Mouse (Mus musculus): ENCODE measurements around the gene Hnrnph2. TPM values are rescaled to one million over a fixed set of nuclear protein-coding genes. Genes with fewer than 3 reads are reported as not detected.

Hnrnph2 gene
- polyA plus RNA-seq, 1 experiment from 2014 or later, result 174 TPM

DNA sequence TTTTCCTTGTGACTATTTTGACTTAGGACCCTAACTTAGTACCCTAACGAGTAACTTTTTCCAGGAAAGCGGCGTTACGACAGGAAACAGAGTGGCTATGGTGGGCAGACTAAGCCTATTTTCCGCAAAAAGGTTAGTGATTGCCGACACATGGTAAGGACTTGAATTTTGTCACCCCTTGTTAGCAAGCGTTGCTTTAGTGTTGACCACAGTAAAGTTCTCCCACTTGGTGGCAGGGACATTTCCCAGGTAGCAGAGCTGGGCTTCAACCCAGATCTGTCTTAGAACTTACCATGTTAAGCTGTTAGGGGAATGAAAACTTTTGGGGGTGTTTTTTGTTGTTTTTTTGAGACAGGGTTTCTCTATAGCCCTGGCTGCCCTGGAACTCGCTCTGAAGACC is 14.5 kb upstream of the Hnrnph2 start:
- Histone ChIP-seq H3K4me1 (peaks cover 14% of the 10 kb centered on the region), H3K36me3 (peaks cover 6% of the 10 kb centered on the region; the same call in 1 of the 2 replicates), H3K9ac (replicated peaks) (peak overlapping the region; percentile 57), H3K4me2 (replicated peaks) (peak overlapping the region; percentile 49), H3K4me3 (peak overlapping the region; percentile 50), H3K9me3 (no peaks in the 10 kb centered on the region), H3K27ac (replicated peaks) (no peak overlapping the region), H3K27me3 (no peaks in the 10 kb centered on the region)
- ATAC-seq (replicated peaks), result no peak
- WGBS, result 32% methylated on average over 8 of the region's 8 CpGs

DNA sequence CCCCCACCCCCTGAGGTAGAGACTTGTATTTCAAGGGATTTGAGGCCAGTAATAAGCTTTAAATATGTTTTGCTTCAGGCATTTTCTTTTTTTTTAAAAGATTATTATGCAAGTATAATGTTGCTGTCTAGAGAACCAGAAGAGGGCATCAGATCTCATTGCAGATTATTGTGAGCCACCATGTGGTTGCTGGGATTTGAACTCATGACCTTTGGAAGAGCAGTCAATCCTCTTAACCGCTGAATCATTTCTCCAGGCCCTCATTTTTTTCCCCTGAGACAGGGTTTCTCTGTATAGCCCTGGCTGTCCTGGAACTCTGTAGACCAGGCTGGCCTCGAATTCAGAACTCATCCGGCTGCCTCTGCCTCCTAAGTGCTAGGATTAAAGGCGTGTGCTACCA is 12.7 kb upstream of the Hnrnph2 start:
- Histone ChIP-seq H3K9ac (replicated peaks) (no peak overlapping the region), H3K4me3 (no peak overlapping the region), H3K27ac (replicated peaks) (no peak overlapping the region), H3K4me2 (replicated peaks) (no peak overlapping the region), H3K27me3 (no peaks in the 10 kb centered on the region), H3K9me3 (no peaks in the 10 kb centered on the region), H3K4me1 (peaks cover 14% of the 10 kb centered on the region), H3K36me3 (peaks cover 6% of the 10 kb centered on the region; the same call in 1 of the 2 replicates)
- no peak for ATAC-seq (replicated peaks)
- WGBS, result 87% methylated on average over 4 of the region's 4 CpGs

DNA sequence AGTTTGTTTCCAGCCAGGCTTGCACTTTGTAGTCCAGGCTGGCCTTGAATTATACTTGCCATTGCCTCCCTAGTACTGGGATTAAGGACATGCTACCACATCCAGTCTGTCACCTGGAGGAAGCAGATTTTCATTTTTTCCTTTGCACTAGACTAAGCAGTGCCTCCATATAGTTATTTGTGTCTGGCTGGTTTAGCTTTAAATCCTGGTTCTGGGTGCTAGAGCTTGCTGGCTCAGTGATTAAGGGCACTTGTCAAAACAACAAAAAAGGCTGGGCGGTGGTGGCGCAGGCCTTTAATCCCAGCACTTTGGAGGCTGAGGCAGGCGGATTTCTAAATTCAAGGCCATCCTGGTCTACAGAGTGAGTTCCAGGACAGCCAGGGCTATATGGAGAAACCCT is 12.0 kb upstream of the Hnrnph2 start:
- Histone ChIP-seq H3K36me3 (peaks cover 6% of the 10 kb centered on the region; the same call in 1 of the 2 replicates), H3K4me1 (peaks cover 14% of the 10 kb centered on the region), H3K9me3 (no peaks in the 10 kb centered on the region), H3K27me3 (no peaks in the 10 kb centered on the region), H3K27ac (replicated peaks) (no peak overlapping the region), H3K4me3 (no peak overlapping the region), H3K9ac (replicated peaks) (no peak overlapping the region), H3K4me2 (replicated peaks) (no peak overlapping the region)
- 82% methylated on average over 3 of the region's 3 CpGs for WGBS
- no peak for ATAC-seq (replicated peaks)

DNA sequence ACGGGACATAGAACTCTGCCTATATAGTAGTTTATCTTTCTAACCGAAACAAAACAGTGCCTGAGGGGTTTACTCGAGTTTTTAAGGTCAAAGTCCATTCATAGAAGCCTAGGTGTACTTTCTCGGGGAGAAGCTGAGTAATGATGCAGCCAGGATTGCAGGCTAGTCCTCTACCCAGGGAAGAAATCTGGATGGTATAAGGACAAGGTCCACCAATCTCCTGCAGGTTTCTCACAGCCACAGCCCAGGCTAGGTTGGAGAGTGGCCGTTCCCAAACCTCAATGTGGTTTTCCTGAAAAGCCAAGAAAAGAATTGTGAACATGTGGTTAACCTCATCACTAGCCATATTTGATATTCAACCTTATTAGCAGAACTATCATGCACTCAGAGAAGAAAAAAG is 11.1 kb upstream of the Hnrnph2 start:
- Histone ChIP-seq H3K27me3 (no peaks in the 10 kb centered on the region), H3K36me3 (peaks cover 6% of the 10 kb centered on the region; the same call in 1 of the 2 replicates), H3K4me1 (peaks cover 12% of the 10 kb centered on the region), H3K9me3 (no peaks in the 10 kb centered on the region), H3K4me3 (no peak overlapping the region), H3K27ac (replicated peaks) (no peak overlapping the region), H3K4me2 (replicated peaks) (no peak overlapping the region), H3K9ac (replicated peaks) (no peak overlapping the region)
- ATAC-seq (replicated peaks), result no peak
- 76% methylated on average over 5 of the region's 5 CpGs for WGBS

DNA sequence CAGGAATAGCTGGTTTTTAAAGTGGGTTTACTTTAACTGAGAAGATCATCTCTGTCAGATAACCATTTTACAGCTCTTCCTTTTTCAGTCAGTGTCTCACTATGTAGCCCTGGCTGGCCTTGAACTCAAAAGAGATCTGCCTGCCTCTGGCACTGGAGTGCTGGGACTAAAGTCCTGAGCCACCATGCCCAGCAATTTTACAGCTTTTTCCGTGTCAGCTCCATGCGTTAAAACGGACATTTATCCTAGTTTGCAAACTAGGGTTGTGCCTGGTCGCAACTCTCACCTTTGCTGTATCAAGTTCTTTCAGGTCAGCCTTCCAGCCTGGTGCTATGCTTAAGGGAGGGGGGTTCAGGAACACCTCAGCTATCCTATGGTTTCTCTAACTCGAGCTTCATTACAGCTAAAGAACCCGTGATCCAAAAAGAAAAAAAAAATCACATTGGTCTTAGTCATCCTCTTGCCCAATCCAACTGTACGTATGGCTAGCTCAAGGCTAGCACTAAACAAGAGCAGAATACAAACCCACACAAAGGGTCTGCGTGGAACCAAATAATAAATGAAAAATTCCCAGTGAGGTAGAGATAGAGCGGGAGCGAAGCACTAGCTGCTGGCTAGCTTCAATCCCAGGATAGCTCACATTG is 935 bp upstream of the Hnrnph2 start:
- ATAC-seq (replicated peaks), result no peak; the same call in 1 of the 2 replicates
- 31% methylated on average over 10 of the region's 10 CpGs for WGBS
- H3K27ac ChIP-seq (replicated peaks), result peak overlapping the region; percentile 80

DNA sequence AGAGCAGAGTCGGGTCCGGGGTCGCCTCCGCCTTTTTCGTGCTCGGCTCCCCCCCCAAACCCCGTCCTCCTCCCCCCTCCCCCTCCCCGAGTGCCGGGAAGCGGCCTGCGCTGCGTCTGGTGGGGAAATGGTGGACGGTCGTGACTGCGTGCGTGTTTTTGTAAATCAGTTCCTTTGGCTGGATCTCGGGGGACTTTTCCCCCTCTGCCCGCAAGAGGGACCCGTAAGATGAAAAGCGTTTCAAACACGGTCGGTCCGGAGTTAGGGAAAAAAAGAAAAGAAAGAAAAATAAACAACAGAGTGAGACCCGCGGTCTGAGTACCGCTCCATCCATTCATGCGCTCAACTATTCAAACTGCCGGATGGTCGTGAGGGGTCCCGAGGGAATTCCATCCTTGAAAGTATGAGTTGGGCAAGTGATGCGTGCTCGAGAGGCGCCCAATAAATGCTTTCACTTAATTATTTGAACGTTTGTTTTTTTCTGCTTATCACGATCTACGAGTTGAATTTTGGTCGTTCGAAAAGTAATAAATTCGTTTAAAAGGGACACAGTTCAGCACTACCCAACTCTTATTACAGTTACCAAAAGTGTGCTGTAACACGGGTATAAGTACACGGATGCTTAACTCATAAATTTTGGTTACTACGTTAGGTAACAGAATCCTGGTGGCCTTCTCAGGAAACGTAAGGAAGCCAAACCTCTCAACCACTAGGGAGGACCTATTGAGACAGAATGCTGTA is 571 bp downstream of the Hnrnph2 start:
- peak; percentile 83 for ATAC-seq (replicated peaks)
- WGBS, result 20% methylated on average over 37 of the region's 43 CpGs
- no peaks in the 10 kb centered on the region for H3K9me3 ChIP-seq
- no peaks in the 10 kb centered on the region for H3K36me3 ChIP-seq
- peak overlapping the region; percentile 95 for H3K27ac ChIP-seq (replicated peaks)
- peak overlapping the region; percentile 57 for H3K4me3 ChIP-seq
- no peaks in the 10 kb centered on the region for H3K27me3 ChIP-seq
- peaks cover 20% of the 10 kb centered on the region for H3K4me1 ChIP-seq
- peak overlapping the region; percentile 54 for H3K9ac ChIP-seq (replicated peaks)
- peak overlapping the region; percentile 48 for H3K4me2 ChIP-seq (replicated peaks)

More for the DNA sequence above, 935 bp upstream of the Hnrnph2 start:
- Histone ChIP-seq H3K9me3 (no peaks in the 10 kb centered on the region), H3K4me2 (replicated peaks) (peak overlapping the region; percentile 51), H3K4me1 (peaks cover 20% of the 10 kb centered on the region), H3K36me3 (no peaks in the 10 kb centered on the region), H3K27me3 (no peaks in the 10 kb centered on the region), H3K9ac (replicated peaks) (peak overlapping the region; percentile 51), H3K4me3 (peak overlapping the region; percentile 57)

DNA sequence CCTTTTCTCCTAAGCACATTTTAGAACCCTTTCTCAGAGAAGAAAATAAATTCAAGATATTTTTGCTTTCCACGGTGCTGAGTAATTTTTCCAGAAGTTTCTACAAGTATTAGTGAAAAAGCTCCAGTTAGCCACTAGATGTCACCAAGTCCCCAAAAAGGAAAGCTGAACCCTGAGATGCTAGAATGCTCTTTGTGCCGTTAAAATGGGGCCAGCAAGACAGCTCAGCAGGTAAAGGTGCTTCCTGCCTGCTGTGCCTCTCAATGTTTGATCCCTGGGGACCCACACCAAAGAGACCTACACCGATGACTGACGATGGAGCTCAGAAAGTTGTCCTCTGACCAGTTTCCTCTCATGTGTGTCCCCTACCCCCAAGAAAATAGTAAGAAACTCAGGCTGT is 8.5 kb downstream of the Hnrnph2 start:
- H3K4me2 ChIP-seq (replicated peaks), result no peak overlapping the region
- H3K27me3 ChIP-seq, result no peaks in the 10 kb centered on the region
- peaks cover 3% of the 10 kb centered on the region; the same call in 1 of the 2 replicates for H3K4me1 ChIP-seq
- no peak overlapping the region for H3K9ac ChIP-seq (replicated peaks)
- no peaks in the 10 kb centered on the region for H3K36me3 ChIP-seq
- WGBS, result 28% methylated on average over 4 of the region's 4 CpGs
- no peak overlapping the region for H3K4me3 ChIP-seq
- ATAC-seq (replicated peaks), result no peak
- no peak overlapping the region for H3K27ac ChIP-seq (replicated peaks)
- H3K9me3 ChIP-seq, result no peaks in the 10 kb centered on the region

DNA sequence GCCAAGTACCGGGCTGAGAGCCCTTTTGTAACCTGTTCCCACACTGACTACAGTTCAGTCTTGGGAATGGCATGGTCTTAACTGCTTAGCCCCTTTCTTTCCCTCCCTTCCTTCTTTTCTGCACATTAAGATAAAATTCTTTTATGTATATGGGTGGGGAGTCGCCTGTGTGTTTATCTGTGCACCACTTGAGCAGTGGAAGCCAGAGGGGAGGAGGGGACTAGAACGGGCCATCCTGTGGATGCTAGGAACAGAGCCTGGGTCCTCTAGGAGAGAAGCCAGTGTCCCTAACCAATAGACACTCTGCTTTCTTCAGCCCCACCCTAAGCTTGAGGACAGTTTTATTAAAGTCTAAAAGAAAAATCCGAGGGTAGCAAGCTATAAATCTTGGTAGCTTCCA is 10.0 kb downstream of the Hnrnph2 start:
- no peak for ATAC-seq (replicated peaks)
- 81% methylated on average over 4 of the region's 4 CpGs for WGBS
- no peak overlapping the region for H3K9ac ChIP-seq (replicated peaks)
- no peak overlapping the region for H3K27ac ChIP-seq (replicated peaks)
- H3K27me3 ChIP-seq, result no peaks in the 10 kb centered on the region
- peaks cover 3% of the 10 kb centered on the region; the same call in 1 of the 2 replicates for H3K4me1 ChIP-seq
- H3K9me3 ChIP-seq, result no peaks in the 10 kb centered on the region
- H3K4me3 ChIP-seq, result no peak overlapping the region
- no peak overlapping the region for H3K4me2 ChIP-seq (replicated peaks)
- H3K36me3 ChIP-seq, result no peaks in the 10 kb centered on the region

DNA sequence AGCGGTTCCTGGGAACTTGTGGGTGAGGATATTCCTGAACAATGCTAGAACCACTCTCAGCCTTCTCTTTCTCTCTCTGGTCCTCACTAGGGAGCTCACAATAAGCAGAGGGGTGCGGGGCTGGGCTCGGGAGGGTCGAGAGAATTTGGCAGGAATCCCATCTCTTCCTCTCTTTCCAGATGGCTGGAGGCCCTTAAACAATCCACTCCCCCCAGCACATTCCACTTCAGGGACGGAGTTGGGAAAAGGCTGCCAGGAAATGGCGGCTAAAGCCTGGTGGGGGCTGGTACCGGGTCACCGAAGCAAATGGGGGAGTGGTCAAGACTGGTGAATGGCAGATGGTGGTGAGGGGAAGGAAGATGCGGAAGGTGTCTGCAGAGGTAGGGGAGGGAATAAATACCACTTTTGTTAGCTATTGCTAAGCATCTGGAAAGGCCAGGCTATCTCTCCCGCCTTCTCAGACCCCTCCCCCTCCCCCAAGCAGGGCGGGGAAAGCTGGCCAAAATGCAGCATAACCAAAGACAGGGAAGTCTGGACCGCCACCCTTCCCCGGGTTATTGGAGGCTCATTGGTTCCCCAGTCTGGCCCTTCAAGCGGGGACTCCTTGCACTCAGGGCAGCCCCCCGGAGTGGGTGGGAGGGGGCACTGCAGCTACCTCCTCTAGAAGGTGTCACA is 11.4 kb downstream of the Hnrnph2 start:
- H3K27ac ChIP-seq (replicated peaks), result peak overlapping the region; percentile 86

DNA sequence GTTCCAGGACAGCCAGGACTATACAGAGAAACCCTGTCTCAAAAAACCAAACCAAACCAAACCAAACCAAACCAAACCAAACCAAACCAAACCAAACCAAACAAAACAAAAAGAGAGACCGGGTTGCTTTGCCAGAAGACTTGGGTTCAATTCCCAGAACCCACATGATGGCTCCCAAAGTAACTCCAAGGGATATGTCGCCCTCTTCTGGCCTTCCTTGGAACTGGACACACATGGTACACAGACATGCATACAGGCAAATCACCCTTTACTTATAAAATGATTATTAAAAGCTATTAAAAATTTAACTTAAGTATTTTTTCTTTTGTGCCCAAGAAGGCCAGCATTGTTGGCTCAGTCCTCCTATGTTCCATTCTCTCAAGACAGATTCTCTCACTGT is 13.3 kb downstream of the Hnrnph2 start:
- no peak overlapping the region for H3K4me2 ChIP-seq (replicated peaks)
- H3K9me3 ChIP-seq, result no peaks in the 10 kb centered on the region
- no peak overlapping the region for H3K27ac ChIP-seq (replicated peaks)
- ATAC-seq (replicated peaks), result no peak
- H3K4me3 ChIP-seq, result no peak overlapping the region
- no peaks in the 10 kb centered on the region for H3K27me3 ChIP-seq
- WGBS, result 83% methylated on average over 2 of the region's 2 CpGs
- H3K4me1 ChIP-seq, result peaks cover 3% of the 10 kb centered on the region; the same call in 1 of the 2 replicates
- H3K9ac ChIP-seq (replicated peaks), result no peak overlapping the region
- no peaks in the 10 kb centered on the region for H3K36me3 ChIP-seq

More for the DNA sequence above, 11.4 kb downstream of the Hnrnph2 start:
- H3K9ac ChIP-seq (replicated peaks), result peak overlapping the region; percentile 28; the same call in 1 of the 2 replicates
- peaks cover 3% of the 10 kb centered on the region; the same call in 1 of the 2 replicates for H3K4me1 ChIP-seq
- H3K9me3 ChIP-seq, result no peaks in the 10 kb centered on the region
- peak overlapping the region; percentile 48 for H3K4me2 ChIP-seq (replicated peaks)
- peak overlapping the region; percentile 37 for H3K4me3 ChIP-seq
- peak; percentile 89 for ATAC-seq (replicated peaks)
- no peaks in the 10 kb centered on the region for H3K27me3 ChIP-seq
- 27% methylated on average over 15 of the region's 15 CpGs for WGBS
- H3K36me3 ChIP-seq, result no peaks in the 10 kb centered on the region

DNA sequence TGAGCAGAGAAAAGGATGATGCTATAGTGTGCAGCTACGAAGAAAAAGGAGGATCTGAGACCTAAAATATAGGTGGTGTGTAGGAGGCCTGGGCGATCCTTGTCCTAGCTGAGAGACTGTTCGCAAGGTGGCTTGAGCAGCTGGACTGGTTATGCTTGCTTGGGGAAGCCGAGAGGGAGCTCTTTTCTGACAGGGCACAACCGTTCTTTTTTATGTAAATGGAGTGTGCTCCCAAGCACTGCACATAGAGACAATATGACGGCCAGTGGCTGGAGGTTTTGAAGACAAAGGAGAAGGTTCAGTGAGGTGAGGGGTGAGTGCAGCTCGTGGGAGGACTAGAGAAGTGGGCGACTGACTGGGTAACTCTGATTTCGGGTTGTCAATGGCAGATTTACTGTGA is 18.7 kb downstream of the Hnrnph2 start:
- peak; percentile 60 for ATAC-seq (replicated peaks)
- 31% methylated on average over 9 of the region's 9 CpGs for WGBS
- Histone ChIP-seq H3K4me3 (no peak overlapping the region), H3K4me2 (replicated peaks) (peak overlapping the region; percentile 3; the same call in 1 of the 2 replicates), H3K27ac (replicated peaks) (peak overlapping the region; percentile 77), H3K36me3 (no peaks in the 10 kb centered on the region), H3K9me3 (no peaks in the 10 kb centered on the region), H3K4me1 (peaks cover 10% of the 10 kb centered on the region; the same call in 1 of the 2 replicates), H3K9ac (replicated peaks) (no peak overlapping the region), H3K27me3 (no peaks in the 10 kb centered on the region)
